Mouse (Mus musculus) retina, adult 2 months (tissue): ENCODE measurements at regions not wholly inside any gene's neighbourhood (a gene's known extent, or its start where the extent isn't known, plus 50 kb on each side); places are given as distances from the start of the nearest gene placed in this dataset.
"Not testable (repeated sequence)": the region's sequence is repeated elsewhere in the genome, so short reads cannot be mapped to it uniquely, and the experiment has no call there.

Experiments
- DNase-seq: peaks from one replicate; pipeline ENCODE4 v3.0.0-alpha.2; 2012; ENCODE audit warnings: low read depth, low spot score

DNA sequence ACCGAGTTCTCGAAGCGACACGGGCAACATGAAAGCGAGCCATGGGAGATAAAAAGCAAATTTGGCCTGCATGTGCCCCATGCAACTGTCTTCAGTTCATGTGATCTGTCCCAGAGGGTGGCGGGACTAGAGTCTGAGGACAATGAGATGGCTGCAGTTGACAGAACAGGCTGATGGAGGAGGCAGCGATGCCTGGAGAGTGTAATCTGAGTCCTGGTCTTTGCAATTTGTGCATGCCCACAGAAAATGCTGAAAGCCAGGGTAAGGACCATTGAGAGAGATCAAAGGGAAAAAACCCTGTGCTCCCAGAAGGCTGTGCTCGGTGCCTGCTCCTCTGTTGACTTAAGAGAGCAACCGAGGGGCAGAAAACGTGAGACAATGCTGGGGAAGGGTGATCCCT, 624.8 kb upstream of the BB014433 start:
- DNase-seq: no peak

DNA sequence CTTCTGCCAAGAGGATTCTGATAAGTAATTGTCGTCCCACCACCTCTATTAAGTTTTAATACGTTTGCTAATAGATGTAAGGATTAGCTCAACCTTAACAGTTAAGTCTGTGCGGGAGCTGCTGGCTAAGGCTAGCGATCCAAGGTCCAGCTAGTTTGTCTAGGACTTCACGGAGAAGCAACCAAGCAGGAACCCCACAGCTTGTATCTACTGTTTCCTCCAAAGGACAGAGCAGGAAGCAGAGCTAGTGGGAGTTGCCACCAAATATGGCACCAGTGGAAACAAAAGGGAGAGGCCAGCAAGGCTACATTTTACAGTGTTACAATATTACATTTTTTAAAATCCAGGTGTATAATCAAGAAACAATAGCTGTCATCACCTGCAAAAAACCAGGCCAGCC, 624.4 kb upstream of the BB014433 start:
- DNase-seq: no peak

DNA sequence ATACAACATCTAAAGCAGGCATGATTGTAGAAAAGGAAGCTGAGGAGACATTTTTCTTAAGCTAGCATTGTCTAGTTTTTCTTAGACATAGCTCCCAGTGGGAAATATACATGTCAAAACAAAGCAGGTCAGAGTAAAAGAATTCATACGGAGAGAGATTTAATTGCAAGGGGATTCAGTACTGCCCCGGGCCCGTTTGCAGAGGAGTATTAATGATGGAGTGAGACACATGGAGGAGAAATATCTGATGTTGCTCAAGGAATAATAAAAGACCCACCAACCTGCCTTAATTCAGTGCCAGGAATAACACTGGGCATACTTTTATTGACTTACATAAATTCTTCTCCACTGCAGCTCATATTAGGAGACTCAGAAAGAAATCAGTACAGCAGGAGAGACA, 623.6 kb upstream of the BB014433 start:
- no peak for DNase-seq

DNA sequence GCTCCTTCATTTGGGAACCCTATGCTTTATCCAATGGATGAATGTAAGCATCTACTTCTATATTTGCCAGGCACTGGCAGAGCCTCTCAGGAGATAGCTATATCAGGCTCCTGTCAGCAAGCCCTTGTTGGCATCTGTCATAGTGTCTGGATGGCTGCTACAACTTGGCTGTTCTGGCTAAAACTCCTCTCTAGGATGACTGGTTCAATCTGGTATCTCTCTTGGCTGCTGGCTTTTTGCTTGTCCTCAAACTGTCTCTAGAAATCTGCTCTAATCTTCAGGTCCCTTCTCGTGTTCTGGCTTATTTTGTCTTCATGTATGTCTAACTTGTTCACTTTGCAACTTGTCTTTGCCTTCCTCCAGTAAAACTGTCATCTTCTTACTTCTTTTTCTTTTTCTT, 614.7 kb upstream of the BB014433 start:
- DNase-seq: no peak

GRCm38 (mm10) chr8:15634769-15635366, 589.0 kb upstream of the BB014433 start:
- DNase-seq: no peak

DNA sequence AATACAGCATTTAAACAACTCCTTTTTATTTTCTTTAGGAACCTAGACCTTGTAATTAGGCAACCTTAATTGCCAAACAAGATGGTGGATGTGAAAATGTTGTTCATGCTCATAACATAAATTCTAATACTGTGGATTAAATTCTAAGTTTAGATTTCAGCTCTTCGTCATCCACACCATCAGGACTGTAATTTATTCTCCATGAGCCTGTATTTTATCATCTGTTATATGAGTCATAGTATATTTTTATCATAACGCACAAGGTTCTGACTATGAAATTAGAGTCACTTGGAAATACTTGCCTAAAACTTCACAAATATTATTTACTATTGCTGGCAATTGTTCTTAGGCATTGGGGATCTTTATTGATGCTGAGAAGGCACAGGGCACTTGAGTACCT, 582.7 kb upstream of the BB014433 start:
- DNase-seq: no peak

- DNase-seq: not testable (repeated sequence)
These were observed 577.9 kb upstream of the BB014433 start for GRCm38 (mm10) chr8:15623602-15624392.

- DNase-seq: no peak
These were observed 564.3 kb upstream of the BB014433 start for GRCm38 (mm10) chr8:15610217-15610616.

- no peak for DNase-seq
These were observed 561.8 kb upstream of the BB014433 start for GRCm38 (mm10) chr8:15607598-15608215.

DNA sequence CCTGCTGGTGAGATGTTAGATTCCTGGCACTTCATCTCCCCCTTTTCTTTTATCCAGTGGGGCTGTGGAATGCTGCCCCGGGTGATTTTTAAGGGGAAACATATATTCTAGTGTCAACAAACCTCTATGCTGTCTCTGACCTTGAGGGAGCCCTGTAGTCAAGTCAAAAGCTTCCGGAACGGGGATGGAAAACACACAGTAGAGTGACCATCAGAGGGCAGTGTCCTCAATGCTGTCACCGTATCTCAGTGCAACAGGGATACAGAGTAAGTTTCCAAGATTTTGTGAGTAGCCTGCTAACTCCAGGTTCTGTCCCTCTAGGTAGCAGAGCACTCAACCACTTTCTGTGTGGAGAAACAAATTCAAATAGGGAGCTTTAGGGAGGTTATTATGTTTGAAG, 555.7 kb upstream of the BB014433 start:
- no peak for DNase-seq

- no peak for DNase-seq
These were observed 547.2 kb upstream of the BB014433 start for GRCm38 (mm10) chr8:15593106-15593505.

DNA sequence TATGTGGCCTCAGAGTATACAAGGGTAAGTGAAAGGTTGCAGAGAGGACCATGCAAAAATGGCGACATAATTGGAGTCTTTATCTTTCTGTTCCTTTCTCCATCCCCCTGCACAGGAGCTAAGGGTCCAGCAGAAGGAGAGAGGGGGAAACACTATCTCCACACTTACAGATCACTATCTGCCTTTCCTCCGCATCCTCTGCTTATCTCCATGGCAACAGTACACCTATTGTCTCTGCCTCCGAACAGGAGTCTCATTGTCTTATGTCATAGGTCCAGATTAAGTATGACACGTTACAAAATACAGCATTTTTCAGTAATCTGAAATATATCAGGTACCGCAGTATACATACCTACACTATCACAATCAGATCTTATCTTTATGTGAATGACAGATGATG, 537.9 kb upstream of the BB014433 start:
- no peak for DNase-seq

DNA sequence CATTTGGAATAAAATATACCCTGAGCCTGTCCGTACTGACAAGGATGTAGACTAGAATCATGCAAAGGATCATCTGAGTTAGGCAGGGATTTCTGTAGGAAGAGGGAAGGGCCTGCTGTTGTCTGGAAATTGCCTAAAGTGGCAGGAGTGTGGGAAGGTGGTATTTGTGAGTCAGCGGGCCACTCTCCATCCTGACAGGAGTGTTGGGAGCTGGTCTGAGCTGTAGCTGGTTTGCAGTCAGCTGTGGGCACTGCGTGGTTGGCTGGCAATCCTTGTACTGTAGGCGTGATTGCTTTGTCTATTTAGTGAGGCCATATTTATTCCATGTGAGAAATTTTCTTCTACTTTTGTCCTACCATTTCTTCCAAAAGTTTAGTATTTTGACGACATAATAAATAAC, 524.2 kb upstream of the BB014433 start:
- DNase-seq: no peak

DNA sequence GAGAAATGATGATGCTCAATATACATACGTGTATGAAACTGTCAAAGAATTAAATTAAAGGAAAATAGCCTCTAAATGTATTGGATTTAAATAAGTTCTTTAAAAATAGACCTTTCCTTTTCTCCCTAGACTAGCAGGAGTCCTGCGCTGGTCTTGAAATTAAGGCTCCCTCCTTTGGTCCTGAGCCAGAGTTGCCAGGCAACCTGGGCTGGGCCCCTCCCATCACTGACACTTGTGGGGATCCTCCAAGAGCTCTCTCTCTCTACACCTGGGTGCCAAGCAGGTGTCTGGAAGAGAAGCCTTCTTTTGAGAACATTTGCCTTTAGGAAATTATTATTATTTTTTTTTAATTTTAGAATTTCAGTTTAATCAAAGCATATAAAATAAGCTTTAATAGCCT, 521.9 kb upstream of the BB014433 start:
- no peak for DNase-seq

GRCm38 (mm10) chr8:15562310-15563296, 516.7 kb upstream of the BB014433 start:
- DNase-seq: no peak

DNA sequence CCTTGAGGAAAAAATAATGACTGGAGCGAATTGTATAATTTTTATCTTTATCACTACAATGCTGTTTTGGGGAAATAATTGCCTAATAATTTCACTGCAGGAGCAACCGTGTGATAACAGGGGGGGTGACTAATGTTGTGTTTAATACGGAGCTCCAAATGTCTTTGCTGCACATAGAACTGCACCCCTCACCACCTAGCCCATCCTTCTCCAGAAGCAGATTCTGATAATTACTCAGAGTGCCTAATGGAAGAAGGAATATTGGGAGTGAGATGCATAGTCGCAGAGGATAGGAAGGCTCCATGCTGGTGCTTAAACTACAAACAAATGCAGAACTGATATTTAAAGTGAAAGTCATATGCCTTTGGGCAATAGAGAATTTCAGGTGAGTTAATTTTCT, 486.1 kb upstream of the BB014433 start:
- DNase-seq: no peak

- DNase-seq: no peak
These were observed 479.6 kb upstream of the BB014433 start for GRCm38 (mm10) chr8:15525461-15525860.

- DNase-seq: not testable (repeated sequence)
These were observed 474.0 kb upstream of the BB014433 start for GRCm38 (mm10) chr8:15519896-15520295.

DNA sequence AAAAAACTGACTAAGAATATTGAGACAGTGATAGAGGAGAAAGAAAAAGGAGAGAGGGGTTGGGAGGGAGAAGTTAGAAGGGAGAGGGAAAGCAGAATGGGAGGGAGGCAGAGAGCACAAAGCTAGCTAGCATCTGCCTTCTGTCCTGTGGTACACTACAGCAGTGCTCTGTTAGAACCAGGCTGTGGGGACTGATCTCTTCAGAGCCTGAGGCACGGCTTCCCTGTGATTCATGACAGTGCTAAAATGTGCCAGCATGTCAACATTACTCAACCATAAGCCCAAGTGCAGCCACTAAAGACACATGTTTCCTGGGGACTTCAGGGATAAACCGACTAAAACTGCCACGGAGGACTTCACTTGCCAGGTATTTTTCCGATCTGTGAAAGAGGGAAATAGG, 455.1 kb upstream of the BB014433 start:
- DNase-seq: no peak

DNA sequence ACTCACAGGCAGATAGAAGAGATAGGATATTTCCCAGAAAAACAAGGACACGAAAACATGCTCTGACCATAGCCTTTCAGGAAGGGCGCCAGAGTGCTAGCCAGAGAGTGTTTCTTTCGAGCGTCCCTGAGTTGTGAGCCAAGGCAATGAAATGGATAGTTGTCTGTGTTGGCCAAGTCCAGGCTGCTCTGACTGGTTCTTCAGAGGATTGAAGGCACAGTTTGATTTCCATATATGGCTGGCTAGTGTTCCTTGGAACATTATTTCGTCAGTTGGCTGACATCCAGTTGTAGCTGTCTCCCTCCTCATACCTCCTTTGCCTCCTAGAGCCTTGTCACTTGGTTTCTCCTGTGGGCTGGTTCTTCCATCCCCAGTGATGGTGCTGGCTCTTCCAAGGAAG, 451.7 kb upstream of the BB014433 start:
- DNase-seq: no peak

GRCm38 (mm10) chr8:15496248-15496647, 450.4 kb upstream of the BB014433 start:
- DNase-seq: no peak

DNA sequence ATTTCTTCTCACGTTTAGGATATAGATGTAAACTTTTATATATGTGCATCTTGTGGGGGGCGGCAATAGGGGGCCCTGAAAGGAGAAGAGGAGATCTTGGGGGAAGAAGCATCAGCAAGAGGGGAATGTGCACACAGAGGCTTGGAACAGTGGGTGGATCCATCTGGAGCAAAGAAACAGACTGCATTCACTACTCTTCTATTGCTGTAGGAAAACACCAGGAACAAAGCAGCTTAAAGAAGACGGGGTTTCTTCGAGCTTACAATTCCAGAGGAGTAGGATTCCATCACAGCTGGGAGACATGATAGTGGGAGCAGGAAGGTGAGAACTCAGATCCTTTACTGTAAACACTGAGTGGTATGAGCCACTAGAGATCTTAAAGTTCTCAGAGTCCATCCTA, 444.9 kb upstream of the BB014433 start:
- DNase-seq: no peak
